ENCODE assay signal across 14 mouse cellular contexts in the genomic region with DNA sequence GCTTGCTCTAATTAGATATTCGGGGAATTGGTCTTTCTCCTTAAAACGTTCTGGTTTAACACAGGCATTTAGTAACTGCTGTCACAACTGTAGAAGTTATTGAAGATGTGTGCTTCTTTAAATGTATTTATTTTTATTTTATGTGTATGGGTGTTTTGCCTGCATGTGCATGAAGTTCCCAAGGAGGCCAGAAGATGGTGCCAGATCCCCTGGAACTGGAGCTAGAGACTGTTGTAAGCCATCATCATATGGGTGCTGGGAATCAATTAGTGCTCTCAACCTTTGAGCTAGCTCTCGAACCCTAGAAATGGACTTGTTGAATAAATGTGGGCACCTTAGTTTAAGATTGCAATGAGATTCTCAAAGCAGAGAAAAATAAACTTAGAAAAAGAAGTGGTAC. TPM values are rescaled to one million over a fixed set of nuclear protein-coding genes. Genes with fewer than 3 reads are reported as not detected.
DNase-seq lines count a peak whose midpoint lies in the region; ATAC-seq and TF ChIP-seq lines count a peak whose summit lies in the region.
"Had no signal": no experiment of that assay in that cellular context is flagged by ENCODE, and none has a peak within 500 bp of the region (broad histone marks: within the 10 kb centered on the region; RNA-seq: fewer than 3 reads in every experiment).

No protein-coding gene starts in this region.

- in situ Hi-C loops in ES-E14 (cut with MboI; ENCODE audit: low sequenced_read_pairs in 2 of 2, unreplicated experiment in 2 of 2): no loop called here

- H3K27ac ChIP-seq in hindbrain, postnatal 0 days: no peak overlapping the region
- no peak overlapping the region for H3K27ac ChIP-seq in hindbrain, embryonic 13.5 days
- H3K27ac ChIP-seq in midbrain, postnatal 0 days (ENCODE audit: low read depth, low read length): no peak overlapping the region
- H3K27ac ChIP-seq in midbrain, embryonic 13.5 days: no peak overlapping the region
- H3K27ac ChIP-seq in ES-E14 (ENCODE audit: insufficient read depth, low read depth, low read length, poor library complexity, severe bottlenecking): no peak overlapping the region
- H3K27ac ChIP-seq: hindbrain, embryonic 10.5 days; stomach, embryonic 15.5 days had no signal

- H3K27me3 ChIP-seq in hindbrain, postnatal 0 days (ENCODE audit: insufficient read depth, low read length): no peaks in the 10 kb centered on the region
- H3K27me3 ChIP-seq in hindbrain, embryonic 13.5 days: no peaks in the 10 kb centered on the region
- H3K27me3 ChIP-seq in midbrain, postnatal 0 days (ENCODE audit: insufficient read depth, low read length): no peaks in the 10 kb centered on the region
- no peaks in the 10 kb centered on the region for H3K27me3 ChIP-seq in midbrain, embryonic 13.5 days
- H3K27me3 ChIP-seq: stomach, embryonic 15.5 days had no signal

- WGBS in hindbrain, postnatal 0 days: 68% methylated on average over 3 of the region's 3 CpGs
- 79% methylated on average over 3 of the region's 3 CpGs for WGBS in hindbrain, embryonic 13.5 days
- 76% methylated on average over 3 of the region's 3 CpGs for WGBS in midbrain, postnatal 0 days
- 74% methylated on average over 3 of the region's 3 CpGs for WGBS in midbrain, embryonic 13.5 days

- TF ChIP-seq CTCF in hindbrain, postnatal 0 days (IDR thresholded peaks at IDR 0.05; ENCODE audit: low read depth): peak; percentile 35
- TF ChIP-seq CTCF in midbrain, postnatal 0 days (IDR thresholded peaks at IDR 0.05): peak; percentile 39; the same call in 1 of the 2 replicates

- no peak for DNase-seq in hindbrain, postnatal 0 days (ENCODE audit: low spot score)
- no peak for DNase-seq in midbrain, postnatal 0 days (ENCODE audit: low spot score)
- peak; percentile 28 for DNase-seq in ES-E14 (ENCODE audit: low read depth, low spot score)
- no peak for DNase-seq in urinary bladder, postnatal 25 days (ENCODE audit: low spot score)
- DNase-seq: adrenal gland, adult 8-10 months; heart, adult 18-20 months; kidney, adult 18-20 months; right cerebral cortex, postnatal 25 days had no signal

- H3K4me1 ChIP-seq in hindbrain, postnatal 0 days (ENCODE audit: insufficient read depth, low read length): no peaks in the 10 kb centered on the region
- H3K4me1 ChIP-seq in hindbrain, embryonic 13.5 days (replicated peaks): peaks cover 8% of the 10 kb centered on the region; the same call in 1 of the 2 replicates
- no peaks in the 10 kb centered on the region for H3K4me1 ChIP-seq in midbrain, postnatal 0 days (ENCODE audit: insufficient read depth, low read length)
- peaks cover 8% of the 10 kb centered on the region for H3K4me1 ChIP-seq in midbrain, embryonic 13.5 days (replicated peaks)
- H3K4me1 ChIP-seq in ES-E14 (ENCODE audit: control insufficient read depth in 2 of 2, insufficient read depth in 2 of 2, low read length in 2 of 2, poor library complexity in 1 of 2): no peaks in the 10 kb centered on the region
- H3K4me1 ChIP-seq: hindbrain, embryonic 10.5 days had no signal

- ATAC-seq in hindbrain, postnatal 0 days: no peak
- ATAC-seq in hindbrain, embryonic 13.5 days (ENCODE audit: low FRiP score): no peak
- ATAC-seq in midbrain, postnatal 0 days (ENCODE audit: low FRiP score): no peak
- no peak for ATAC-seq in midbrain, embryonic 13.5 days
- 0 out of 2 replicates have a peak, but pooled peaks have one; percentile 30 for ATAC-seq in neutrophil, adult 5-6 weeks (ENCODE audit: extremely low read depth, insufficient number of reproducible peaks, low FRiP score, poor library complexity, severe bottlenecking)
- no peak for ATAC-seq in activated CD4-positive, CD25-positive, alpha-beta regulatory T cell, adult 4 months

- no peaks in the 10 kb centered on the region for H3K36me3 ChIP-seq in hindbrain, postnatal 0 days (ENCODE audit: insufficient read depth, low read length)
- no peaks in the 10 kb centered on the region for H3K36me3 ChIP-seq in hindbrain, embryonic 13.5 days
- no peaks in the 10 kb centered on the region for H3K36me3 ChIP-seq in midbrain, postnatal 0 days (ENCODE audit: insufficient read depth, low read length)
- H3K36me3 ChIP-seq in midbrain, embryonic 13.5 days: no peaks in the 10 kb centered on the region
- H3K36me3 ChIP-seq in ES-E14 (ENCODE audit: control insufficient read depth, insufficient read depth, low read length, poor library complexity, severe bottlenecking): no peaks in the 10 kb centered on the region
- H3K36me3 ChIP-seq: hindbrain, embryonic 10.5 days; stomach, embryonic 15.5 days had no signal

- no peak overlapping the region for H3K9ac ChIP-seq in hindbrain, postnatal 0 days (replicated peaks; ENCODE audit: low read length)
- no peak overlapping the region for H3K9ac ChIP-seq in hindbrain, embryonic 13.5 days
- H3K9ac ChIP-seq in midbrain, postnatal 0 days (replicated peaks; ENCODE audit: low read length, poor library complexity, severe bottlenecking): no peak overlapping the region
- no peak overlapping the region for H3K9ac ChIP-seq in midbrain, embryonic 13.5 days (replicated peaks)
- no peak overlapping the region for H3K9ac ChIP-seq in ES-E14 (ENCODE audit: insufficient read depth, low read depth, low read length, poor library complexity, severe bottlenecking)
- H3K9ac ChIP-seq: stomach, embryonic 15.5 days had no signal

- H3K4me2 ChIP-seq in hindbrain, postnatal 0 days (ENCODE audit: low read depth, low read length): no peak overlapping the region
- H3K4me2 ChIP-seq in hindbrain, embryonic 13.5 days: no peak overlapping the region
- H3K4me2 ChIP-seq in midbrain, postnatal 0 days (ENCODE audit: low read depth, low read length, poor library complexity, severe bottlenecking): no peak overlapping the region
- H3K4me2 ChIP-seq in midbrain, embryonic 13.5 days (replicated peaks): no peak overlapping the region
- H3K4me2 ChIP-seq: stomach, embryonic 15.5 days had no signal

- no peak overlapping the region for H3K4me3 ChIP-seq in hindbrain, postnatal 0 days (ENCODE audit: low read length)
- no peak overlapping the region for H3K4me3 ChIP-seq in hindbrain, embryonic 13.5 days
- no peak overlapping the region for H3K4me3 ChIP-seq in midbrain, postnatal 0 days (ENCODE audit: low read depth, low read length)
- no peak overlapping the region for H3K4me3 ChIP-seq in midbrain, embryonic 13.5 days (replicated peaks)
- H3K4me3 ChIP-seq in ES-E14 (ENCODE audit: insufficient read depth in 1 of 2, low read depth in 1 of 2, low read length in 2 of 2, poor library complexity in 1 of 2, severe bottlenecking in 1 of 2): no peak overlapping the region
- H3K4me3 ChIP-seq: hindbrain, embryonic 10.5 days; stomach, embryonic 15.5 days had no signal

- peaks cover 4% of the 10 kb centered on the region; the same call in 1 of the 2 replicates for H3K9me3 ChIP-seq in hindbrain, postnatal 0 days (ENCODE audit: low read length)
- H3K9me3 ChIP-seq in hindbrain, embryonic 13.5 days: 0 out of 2 replicates have a peak, but pooled peaks cover 11% of the 10 kb centered on the region
- no peaks in the 10 kb centered on the region for H3K9me3 ChIP-seq in midbrain, postnatal 0 days (ENCODE audit: low read length)
- peaks cover 6% of the 10 kb centered on the region; the same call in 1 of the 2 replicates for H3K9me3 ChIP-seq in midbrain, embryonic 13.5 days
- H3K9me3 ChIP-seq in ES-E14 (ENCODE audit: control insufficient read depth, insufficient read depth, low read depth, low read length): no peaks in the 10 kb centered on the region

TF ChIP-seq in ES-E14, 5 proteins besides CTCF, POLR2A, EP300 and RAD21:
- no peak for TF ChIP-seq HCFC1 (IDR thresholded peaks at IDR 0.05; ENCODE audit: borderline replicate concordance, insufficient read depth, low read length)
- no peak for TF ChIP-seq ZC3H11A (IDR thresholded peaks at IDR 0.05; ENCODE audit: borderline replicate concordance, low read depth, low read length)
- TF ChIP-seq CHD2 (IDR thresholded peaks at IDR 0.05; ENCODE audit: low read depth, low read length): no peak
- TF ChIP-seq MAFK (IDR thresholded peaks at IDR 0.05; ENCODE audit: insufficient read depth, low read depth, low read length): no peak
- no peak for TF ChIP-seq ZNF384 (IDR thresholded peaks at IDR 0.05; ENCODE audit: low read depth, low read length)

RNA-seq across cellular contexts. Expression of gene Fam126a, which starts 27.1 kb away (rescaled TPM):
- 24.5 and 26.6 TPM in 2 replicates for total RNA-seq in hindbrain, postnatal 0 days (2014; rRNA removed)
- 16.5 and 17.7 TPM in 2 replicates for polyA plus RNA-seq in hindbrain, postnatal 0 days (2015; fragmentation: Nextera tagmentation; extraction: Ambion mirVana)
- polyA plus RNA-seq in hindbrain, embryonic 13.5 days (2015; fragmentation: Nextera tagmentation; extraction: Ambion mirVana): 33.9 and 36.4 TPM in 2 replicates
- total RNA-seq in midbrain, postnatal 0 days (2014; rRNA removed): 23.7 and 30.8 TPM in 2 replicates
- 17.0 and 19.7 TPM in 2 replicates for polyA plus RNA-seq in midbrain, postnatal 0 days (2015; fragmentation: Nextera tagmentation; extraction: Ambion mirVana)
- 35.8 and 38.7 TPM in 2 replicates for polyA plus RNA-seq in midbrain, embryonic 13.5 days (2015; fragmentation: Nextera tagmentation; extraction: Ambion mirVana)
- 10.7 and 13.2 TPM in 2 replicates for total RNA-seq in ES-E14 (2012; rRNA removed)
- 32.3 and 35.8 TPM in 2 replicates for total RNA-seq in neutrophil, adult 5-6 weeks (2017)
- polyA plus RNA-seq in activated CD4-positive, CD25-positive, alpha-beta regulatory T cell, adult 4 months (2017; shearing (Covaris generic)): 10 to 100 TPM in 1 of 2 experiments, 1 to 10 TPM in 1; 9.3 to 10.1 TPM

RNA-seq across cellular contexts. Expression of gene Klhl7, which starts 42.8 kb away (rescaled TPM):
- 101 and 127 TPM in 2 replicates for total RNA-seq in hindbrain, postnatal 0 days (2014; rRNA removed)
- polyA plus RNA-seq in hindbrain, postnatal 0 days (2015; fragmentation: Nextera tagmentation; extraction: Ambion mirVana): 106 and 109 TPM in 2 replicates
- polyA plus RNA-seq in hindbrain, embryonic 13.5 days (2015; fragmentation: Nextera tagmentation; extraction: Ambion mirVana): 153 and 158 TPM in 2 replicates
- 149 and 188 TPM in 2 replicates for total RNA-seq in midbrain, postnatal 0 days (2014; rRNA removed)
- 114 and 123 TPM in 2 replicates for polyA plus RNA-seq in midbrain, postnatal 0 days (2015; fragmentation: Nextera tagmentation; extraction: Ambion mirVana)
- 165 and 177 TPM in 2 replicates for polyA plus RNA-seq in midbrain, embryonic 13.5 days (2015; fragmentation: Nextera tagmentation; extraction: Ambion mirVana)
- 24.4 and 30.5 TPM in 2 replicates for total RNA-seq in ES-E14 (2012; rRNA removed)
- total RNA-seq in neutrophil, adult 5-6 weeks (2017): 13.5 and 14.0 TPM in 2 replicates
- polyA plus RNA-seq in activated CD4-positive, CD25-positive, alpha-beta regulatory T cell, adult 4 months (2017; shearing (Covaris generic)): 10 to 100 TPM in 1 of 2 experiments, 1 to 10 TPM in 1; 7.4 to 10.1 TPM
